9 mouse cellular contexts compared by ENCODE assay signal in the genomic region with DNA sequence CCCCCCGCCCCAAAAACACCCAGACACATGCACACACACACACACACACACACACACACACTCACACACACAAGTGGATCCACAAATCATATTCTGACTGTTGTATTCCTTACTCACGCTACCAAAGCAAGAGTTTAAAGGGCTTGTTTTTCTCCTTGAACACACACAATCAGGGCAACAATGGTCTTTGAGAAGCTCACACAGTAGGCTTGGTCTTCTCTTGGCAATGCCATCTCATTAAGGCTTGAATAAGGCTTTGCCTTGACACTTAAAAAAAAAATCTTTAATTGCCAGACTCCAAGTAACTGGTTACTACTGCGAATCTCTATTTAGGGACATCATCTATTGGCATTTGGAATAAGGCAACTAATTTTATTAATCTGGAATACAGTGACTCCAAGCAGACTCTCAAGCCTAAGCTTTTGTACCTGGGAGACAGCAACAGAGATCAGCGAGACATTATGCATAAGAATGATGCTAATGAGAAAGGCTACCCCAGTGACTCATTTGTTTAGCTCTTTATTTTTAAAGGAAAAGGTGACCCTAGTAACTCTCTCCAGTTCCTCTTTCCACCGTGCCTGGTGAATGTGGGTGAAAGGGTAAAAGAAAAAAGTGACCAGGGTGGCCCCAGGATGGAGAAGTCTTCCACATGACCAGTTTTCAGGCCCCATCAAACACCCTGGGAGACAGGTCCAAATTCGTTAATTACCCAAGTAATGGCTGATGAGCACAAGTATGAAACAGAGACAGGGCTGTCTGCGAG. TPM values are rescaled to one million over a fixed set of nuclear protein-coding genes. Genes with fewer than 3 reads are reported as not detected.
DNase-seq lines count a peak whose midpoint lies in the region; ATAC-seq and TF ChIP-seq lines count a peak whose summit lies in the region.
"Had no signal": no experiment of that assay in that cellular context is flagged by ENCODE, and none has a peak within 500 bp of the region (broad histone marks: within the 10 kb centered on the region; RNA-seq: fewer than 3 reads in every experiment).

No protein-coding gene starts in this region.

- H3K9me3 ChIP-seq in hindbrain, postnatal 0 days (ENCODE audit: low read length), result no peaks in the 10 kb centered on the region

- peak overlapping the region; percentile 99 for H3K27ac ChIP-seq in left cerebral cortex, adult 2 months
- peak overlapping the region; percentile 99 for H3K27ac ChIP-seq in hindbrain, postnatal 0 days

- H3K36me3 ChIP-seq in hindbrain, postnatal 0 days (ENCODE audit: insufficient read depth, low read length), result no peaks in the 10 kb centered on the region

- peaks cover 18% of the 10 kb centered on the region for H3K4me1 ChIP-seq in hindbrain, postnatal 0 days (ENCODE audit: insufficient read depth, low read length)

- 25% methylated on average over 7 of the region's 7 CpGs for WGBS in hindbrain, postnatal 0 days

- no peak for ATAC-seq in hindbrain, postnatal 0 days
- ATAC-seq in monocyte, adult 5-6 weeks (replicated peaks; ENCODE audit: insufficient number of reproducible peaks, low FRiP score, low TSS enrichment, poor library complexity, severe bottlenecking), result peak; percentile 25

- H3K4me3 ChIP-seq in left cerebral cortex, adult 2 months, result peak overlapping the region; percentile 85
- H3K4me3 ChIP-seq in hindbrain, postnatal 0 days (ENCODE audit: low read length), result peak overlapping the region; percentile 97

- H3K27me3 ChIP-seq in hindbrain, postnatal 0 days (ENCODE audit: insufficient read depth, low read length), result no peaks in the 10 kb centered on the region

- TF ChIP-seq CTCF in left cerebral cortex, adult 2 months (IDR thresholded peaks at IDR 0.05), result no peak
- no peak for TF ChIP-seq CTCF in brain, embryonic 14.5 days (IDR thresholded peaks at IDR 0.05; ENCODE audit: borderline replicate concordance, extremely low read depth, insufficient read depth, insufficient read length)
- TF ChIP-seq CTCF in hindbrain, postnatal 0 days (IDR thresholded peaks at IDR 0.05; ENCODE audit: low read depth), result no peak

- no peak for DNase-seq in left cerebral cortex, adult 2 months (ENCODE audit: extremely low spot score in 1 of 2, low spot score in 2 of 2)
- no peak for DNase-seq in left cerebral cortex, postnatal 10 days (ENCODE audit: extremely low spot score in 1 of 2, low spot score in 2 of 2)
- DNase-seq in brain, embryonic 14.5 days (ENCODE audit: low read depth), result peak; percentile 77
- peak; percentile 22 for DNase-seq in hindbrain, postnatal 0 days (ENCODE audit: low spot score)
- DNase-seq in ovary, postnatal 36 days (ENCODE audit: low spot score), result no peak
- DNase-seq in cerebellum, adult 9-11 months, result no peak
- no peak for DNase-seq in layer of hippocampus, postnatal 25 days (ENCODE audit: extremely low spot score in 1 of 2, low spot score in 1 of 2)

- peak overlapping the region; percentile 88 for H3K4me2 ChIP-seq in hindbrain, postnatal 0 days (ENCODE audit: low read depth, low read length)

- no peak for TF ChIP-seq POLR2A in brain, embryonic 14.5 days (IDR thresholded peaks at IDR 0.05; ENCODE audit: borderline replicate concordance, extremely low read depth, insufficient read depth, insufficient read length, poor library complexity, severe bottlenecking)

- H3K9ac ChIP-seq in hindbrain, postnatal 0 days (replicated peaks; ENCODE audit: low read length), result peak overlapping the region; percentile 96

- intact Hi-C loops in left cerebral cortex, adult 2 months (cut with DNase I), result loop anchor here (2.0 kb wide), 1 partner anchor 15 kb away; no protein-coding TSS in a partner anchor
- intact Hi-C loops in left cerebral cortex, postnatal 10 days (cut with DNase I), result loop anchor here (2.0 kb wide), 1 partner anchor 69 kb away; the partner anchor contains the start of gene Nup54

RNA-seq across cellular contexts. Expression of gene Scarb2, which starts 2.6 kb away (rescaled TPM):
- total RNA-seq in left cerebral cortex, adult 2 months (2021), result 10 to 100 TPM; 82.6 to 91.9 TPM
- 10 to 100 TPM; 90.0 to 92.6 TPM for total RNA-seq in left cerebral cortex, postnatal 10 days (2021)
- 57.4 and 71.5 TPM in 2 replicates for polyA plus RNA-seq in brain, embryonic 14.5 days (2012; rRNA removed)
- 112 and 125 TPM in 2 replicates for total RNA-seq in hindbrain, postnatal 0 days (2014; rRNA removed)
- polyA plus RNA-seq in hindbrain, postnatal 0 days (2015; fragmentation: Nextera tagmentation; extraction: Ambion mirVana), result 21.7 and 22.9 TPM in 2 replicates
- total RNA-seq in monocyte, adult 5-6 weeks (2017), result 75.7 to 83.7 TPM (median 80.4 TPM) in 3 replicates
- 10 to 100 TPM; 91.2 to 92.7 TPM for total RNA-seq in layer of hippocampus, postnatal 25 days (2021)

RNA-seq across cellular contexts. Expression of gene Fam47e, which starts 50.8 kb away (rescaled TPM):
- not detected for total RNA-seq in left cerebral cortex, adult 2 months (2021)
- under 1 TPM in 1 of 2 experiments, not detected in 1; 0.55 TPM for total RNA-seq in left cerebral cortex, postnatal 10 days (2021)
- polyA plus RNA-seq in brain, embryonic 14.5 days (2012; rRNA removed), result 0.37 and 0.56 TPM in 2 replicates
- total RNA-seq in hindbrain, postnatal 0 days (2014; rRNA removed), result 0.68 and 1.9 TPM in 2 replicates
- polyA plus RNA-seq in hindbrain, postnatal 0 days (2015; fragmentation: Nextera tagmentation; extraction: Ambion mirVana), result 1.4 and 1.5 TPM in 2 replicates
- not detected in 3 replicates for total RNA-seq in monocyte, adult 5-6 weeks (2017)
- total RNA-seq in layer of hippocampus, postnatal 25 days (2021), result under 1 TPM in 1 of 2 experiments, not detected in 1; 0.42 TPM
- polyA plus RNA-seq: testis, adult 2 months had no signal

Comparison
In these comparisons a context has a peak if more than half of its experiments do, and no peak if none do; other contexts are left out.
1. DNase-seq: peak in brain, embryonic 14.5 days (single experiment) and hindbrain, postnatal 0 days (single experiment); none in left cerebral cortex, adult 2 months (0 of 2), left cerebral cortex, postnatal 10 days (0 of 2), ovary, postnatal 36 days (single experiment), cerebellum, adult 9-11 months (single experiment) and layer of hippocampus, postnatal 25 days (0 of 2).